Mouse (Mus musculus) thymus, postnatal 10 days (tissue): ENCODE results near the gene Mob3b.

ENCODE experiments used
- DNase-seq, 2 experiments: peaks; one replicate each; pipeline ENCODE4 v3.0.0; 2021; ENCODE audit warnings: low spot score in 2 of 2

Gene Mob3b

GRCm38 (mm10) chr4:35065075-35065838 lies 92.0 kb downstream of the Mob3b start:
- DNase-seq: no peak

- no peak for DNase-seq
Measured at GRCm38 (mm10) chr4:35063146-35063719, 94.1 kb downstream of the Mob3b start.

GRCm38 (mm10) chr4:35060964-35061363 lies 96.3 kb downstream of the Mob3b start:
- DNase-seq: no peak

- DNase-seq: no peak
Measured at GRCm38 (mm10) chr4:35060401-35060800, 96.9 kb downstream of the Mob3b start.

GRCm38 (mm10) chr4:35054362-35054761 lies 102.9 kb downstream of the Mob3b start:
- no peak for DNase-seq

GRCm38 (mm10) chr4:35052174-35052942 lies 104.9 kb downstream of the Mob3b start:
- DNase-seq: no peak

GRCm38 (mm10) chr4:35051152-35051551 lies 106.1 kb downstream of the Mob3b start:
- no peak for DNase-seq

GRCm38 (mm10) chr4:35049742-35050058 lies 107.6 kb downstream of the Mob3b start:
- no peak for DNase-seq

GRCm38 (mm10) chr4:35049036-35049741 lies 108.1 kb downstream of the Mob3b start:
- no peak for DNase-seq

- no peak for DNase-seq
Measured at GRCm38 (mm10) chr4:35040896-35041295, 116.4 kb downstream of the Mob3b start.

GRCm38 (mm10) chr4:35040306-35040705 lies 117.0 kb downstream of the Mob3b start:
- no peak for DNase-seq

- DNase-seq: no peak
Measured at GRCm38 (mm10) chr4:35037824-35038223, 119.5 kb downstream of the Mob3b start.

GRCm38 (mm10) chr4:35034504-35035290 lies 122.6 kb downstream of the Mob3b start:
- DNase-seq: no peak

GRCm38 (mm10) chr4:35032758-35033157 lies 124.5 kb downstream of the Mob3b start:
- no peak for DNase-seq

GRCm38 (mm10) chr4:35031623-35032022 lies 125.7 kb downstream of the Mob3b start:
- no peak for DNase-seq

GRCm38 (mm10) chr4:35031141-35031540 lies 126.1 kb downstream of the Mob3b start:
- no peak for DNase-seq

GRCm38 (mm10) chr4:35018416-35018815 lies 138.9 kb downstream of the Mob3b start:
- no peak for DNase-seq

GRCm38 (mm10) chr4:35012401-35013307 lies 144.6 kb downstream of the Mob3b start:
- no peak for DNase-seq

- DNase-seq: no peak
Measured at GRCm38 (mm10) chr4:35006541-35007260, 150.6 kb downstream of the Mob3b start.

GRCm38 (mm10) chr4:35006056-35006455 lies 151.2 kb downstream of the Mob3b start:
- no peak for DNase-seq
